In the genomic region with DNA sequence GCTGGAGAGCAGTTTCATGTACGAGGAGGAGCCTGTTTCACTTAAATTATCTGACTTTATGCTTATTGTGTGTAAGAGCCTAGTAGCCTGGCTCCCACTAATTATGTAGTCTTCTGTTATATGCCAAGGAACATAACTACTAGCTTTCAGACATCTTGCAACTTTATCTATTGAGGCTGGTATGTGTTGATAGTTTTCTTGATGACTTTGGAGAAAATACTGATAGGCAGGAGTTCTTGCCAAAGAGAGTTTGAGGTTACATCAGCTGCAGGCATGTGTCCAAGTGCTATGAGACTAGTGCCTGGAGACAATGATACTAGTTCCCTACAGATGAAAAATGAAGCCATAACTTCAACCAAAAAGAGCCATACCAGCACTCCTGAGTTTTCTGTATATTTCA, we compare ENCODE assay signal across 12 mouse cellular contexts.
A peak's percentile ranks its signal among the peaks of the same experiment; 100 is the strongest.
DNase-seq lines count a peak whose midpoint lies in the region; ATAC-seq and TF ChIP-seq lines count a peak whose summit lies in the region.
"Had no signal": no experiment of that assay in that cellular context is flagged by ENCODE, and none has a peak within 500 bp of the region (broad histone marks: within the 10 kb centered on the region; RNA-seq: fewer than 3 reads in every experiment).

No protein-coding gene starts in this region.

- peak; percentile 49 for ATAC-seq in heart, postnatal 0 days (ENCODE audit: insufficient read depth, low read depth)
- ATAC-seq in hindbrain, embryonic 16.5 days = no peak
- ATAC-seq: forebrain, embryonic 15.5 days; midbrain, embryonic 15.5 days had no signal

- no peak overlapping the region for H3K4me2 ChIP-seq in heart, postnatal 0 days (ENCODE audit: low read depth, low read length)
- no peak overlapping the region for H3K4me2 ChIP-seq in hindbrain, embryonic 16.5 days (ENCODE audit: low read length)
- H3K4me2 ChIP-seq: forebrain, embryonic 15.5 days; hindbrain, embryonic 15.5 days; midbrain, embryonic 15.5 days had no signal

- no peak overlapping the region for H3K27ac ChIP-seq in heart, postnatal 0 days (ENCODE audit: low read depth)
- H3K27ac ChIP-seq in hindbrain, embryonic 16.5 days (ENCODE audit: low read depth, low read length) = no peak overlapping the region
- H3K27ac ChIP-seq: forebrain, embryonic 15.5 days; hindbrain, embryonic 15.5 days; midbrain, embryonic 15.5 days had no signal

- WGBS in heart, postnatal 0 days = 17% methylated on average over 1 of the region's 1 CpGs
- 63% methylated on average over 1 of the region's 1 CpGs for WGBS in hindbrain, embryonic 16.5 days

- DNase-seq in adrenal gland, postnatal 14 days = peak; percentile 29
- no peak for DNase-seq in adrenal gland, adult 18-20 months (ENCODE audit: low spot score in 2 of 2)
- peak; percentile 48 for DNase-seq in urinary bladder, postnatal 14 days (ENCODE audit: low spot score)
- DNase-seq in urinary bladder, adult 2 months (ENCODE audit: low spot score) = no peak
- peak; percentile 67 for DNase-seq in heart, postnatal 0 days (ENCODE audit: low spot score)
- no peak for DNase-seq in frontal cortex, postnatal 36 days (ENCODE audit: low spot score in 2 of 2)
- no peak for DNase-seq in spleen, postnatal 14 days (ENCODE audit: low spot score in 2 of 2)
- DNase-seq: thymus, postnatal 36 days had no signal

- H3K4me3 ChIP-seq in heart, postnatal 0 days (ENCODE audit: low read depth, low read length) = no peak overlapping the region
- no peak overlapping the region for H3K4me3 ChIP-seq in hindbrain, embryonic 16.5 days (ENCODE audit: low read length)
- H3K4me3 ChIP-seq: forebrain, embryonic 15.5 days; hindbrain, embryonic 15.5 days; midbrain, embryonic 15.5 days had no signal

- H3K9ac ChIP-seq in heart, postnatal 0 days (replicated peaks; ENCODE audit: low read depth, low read length) = no peak overlapping the region
- H3K9ac ChIP-seq in hindbrain, embryonic 16.5 days (ENCODE audit: low read depth, low read length) = no peak overlapping the region
- H3K9ac ChIP-seq: forebrain, embryonic 15.5 days; hindbrain, embryonic 15.5 days; midbrain, embryonic 15.5 days had no signal

- no peaks in the 10 kb centered on the region for H3K27me3 ChIP-seq in heart, postnatal 0 days (ENCODE audit: control insufficient read depth, insufficient read depth, low read length)
- H3K27me3 ChIP-seq in hindbrain, embryonic 16.5 days (replicated peaks; ENCODE audit: control insufficient read depth, insufficient read depth, low read length) = no peaks in the 10 kb centered on the region
- H3K27me3 ChIP-seq: forebrain, embryonic 15.5 days; hindbrain, embryonic 15.5 days; midbrain, embryonic 15.5 days had no signal

- H3K36me3 ChIP-seq in heart, postnatal 0 days (replicated peaks; ENCODE audit: control insufficient read depth, insufficient read depth, low read length) = peaks cover 4% of the 10 kb centered on the region
- no peaks in the 10 kb centered on the region for H3K36me3 ChIP-seq in hindbrain, embryonic 16.5 days (ENCODE audit: control insufficient read depth, insufficient read depth, low read length)
- H3K36me3 ChIP-seq: forebrain, embryonic 15.5 days; hindbrain, embryonic 15.5 days; midbrain, embryonic 15.5 days had no signal

- no peak for TF ChIP-seq CTCF in heart, postnatal 0 days (IDR thresholded peaks at IDR 0.05; ENCODE audit: low read depth)

- no peaks in the 10 kb centered on the region for H3K9me3 ChIP-seq in heart, postnatal 0 days (replicated peaks; ENCODE audit: control insufficient read depth, low read length)
- no peaks in the 10 kb centered on the region for H3K9me3 ChIP-seq in hindbrain, embryonic 16.5 days (ENCODE audit: control insufficient read depth, low read length)
- H3K9me3 ChIP-seq: forebrain, embryonic 15.5 days; hindbrain, embryonic 15.5 days; midbrain, embryonic 15.5 days had no signal

- H3K4me1 ChIP-seq in heart, postnatal 0 days (ENCODE audit: control insufficient read depth, insufficient read depth) = peaks cover 8% of the 10 kb centered on the region
- no peaks in the 10 kb centered on the region for H3K4me1 ChIP-seq in hindbrain, embryonic 16.5 days (ENCODE audit: control insufficient read depth, insufficient read depth, low read depth, low read length)
- H3K4me1 ChIP-seq: forebrain, embryonic 15.5 days; hindbrain, embryonic 15.5 days; midbrain, embryonic 15.5 days had no signal

- no peak for TF ChIP-seq EP300 in heart, postnatal 0 days (IDR thresholded peaks at IDR 0.05; ENCODE audit: low read depth)

Comparison
In these comparisons a context has a peak if more than half of its experiments do, and no peak if none do; other contexts are left out.
1. DNase-seq: peak in adrenal gland, postnatal 14 days (single experiment), urinary bladder, postnatal 14 days (single experiment) and heart, postnatal 0 days (single experiment); none in adrenal gland, adult 18-20 months (0 of 2), urinary bladder, adult 2 months (single experiment), frontal cortex, postnatal 36 days (0 of 2) and spleen, postnatal 14 days (0 of 2).